Mouse (Mus musculus) C2C12 (cell line): ENCODE measurements around the gene Crtap. TPM values are rescaled to one million over a fixed set of nuclear protein-coding genes. Genes with fewer than 3 reads are reported as not detected.

Source experiments
- H3K27me3 ChIP-seq: one replicate; pipeline ENCODE4 v1.6.1; 2011; ENCODE audit not compliant: control insufficient read depth, insufficient read depth, insufficient read length
- H3K36me3 ChIP-seq: one replicate; pipeline ENCODE4 v1.6.1; 2011; ENCODE audit not compliant: control insufficient read depth, insufficient read depth
- H3K4me3 ChIP-seq: one replicate; pipeline ENCODE4 v1.5.1; 2011; ENCODE audit warnings: mild to moderate bottlenecking, control low read depth; ENCODE audit not compliant: poor library complexity, insufficient read depth, severe bottlenecking
- H3K79me2 ChIP-seq: one replicate; pipeline ENCODE4 v1.6.1; 2011; ENCODE audit not compliant: control insufficient read depth, insufficient read depth
- H3K79me3 ChIP-seq: one replicate; pipeline ENCODE4 v1.6.1; 2011; ENCODE audit warnings: low read depth, control low read depth
- H3ac ChIP-seq: one replicate; pipeline ENCODE3; 2011; ENCODE audit warnings: low read depth; ENCODE audit not compliant: control insufficient read depth, insufficient read length
- CEBPB ChIP-seq: IDR thresholded peaks from one replicate; pipeline ENCODE4 v1.6.1; 2011; ENCODE audit warnings: low read depth, mild to moderate bottlenecking, control low read depth, moderate library complexity
- CTCF ChIP-seq: IDR thresholded peaks from one replicate; pipeline ENCODE4 v1.5.1; 2011; ENCODE audit not compliant: control insufficient read depth, insufficient read depth, insufficient read length
- FOSL1 ChIP-seq: IDR thresholded peaks from one replicate; pipeline ENCODE4 v1.8.0; 2011; ENCODE audit warnings: mild to moderate bottlenecking, low read length; ENCODE audit not compliant: poor library complexity, insufficient read depth, severe bottlenecking
- MAX ChIP-seq: IDR thresholded peaks from one replicate; pipeline ENCODE4 v1.6.1; 2011; ENCODE audit warnings: mild to moderate bottlenecking, control low read depth
- MYOD1 ChIP-seq: IDR thresholded peaks from one replicate; pipeline ENCODE4 v1.6.1; 2011; ENCODE audit warnings: low read depth; ENCODE audit not compliant: control insufficient read depth, insufficient read length
- MYOG ChIP-seq: IDR thresholded peaks from one replicate; pipeline ENCODE4 v1.6.1; 2011; ENCODE audit not compliant: control insufficient read depth, insufficient read length; ENCODE audit errors: extremely low read depth
- USF1 ChIP-seq: IDR thresholded peaks from one replicate; pipeline ENCODE4 v1.6.1; 2011; ENCODE audit warnings: low read depth, mild to moderate bottlenecking, control low read depth, moderate library complexity
- polyA plus RNA-seq: library from polyadenylated mRNA; unstranded; fragments of >200 nt; fragmentation: generic; extraction: Trizol; gene quantifications from one replicate; pipeline ENCODE4 v1.2.1, GENCODE M21; 2012; ENCODE audit warnings: missing spikeins

The Crtap gene
- polyA plus RNA-seq, 1 experiment = 116 TPM

- H3ac ChIP-seq = no peak overlapping the region
- TF ChIP-seq USF1 (no peak), FOSL1 (no peak), MYOG (no peak), CTCF (no peak), CEBPB (no peak), MAX (no peak), MYOD1 (no peak)
- H3K79me2 ChIP-seq = no peaks in the 10 kb centered on the region
- no peaks in the 10 kb centered on the region for H3K36me3 ChIP-seq
- no peak overlapping the region for H3K4me3 ChIP-seq
- H3K27me3 ChIP-seq = no peaks in the 10 kb centered on the region
- no peaks in the 10 kb centered on the region for H3K79me3 ChIP-seq
These were observed 35.1 kb upstream of the Crtap start for GRCm38 (mm10) chr9:114425576-114425975.

- Histone ChIP-seq H3K36me3 (no peaks in the 10 kb centered on the region), H3ac (no peak overlapping the region), H3K79me3 (no peaks in the 10 kb centered on the region), H3K4me3 (no peak overlapping the region), H3K79me2 (no peaks in the 10 kb centered on the region), H3K27me3 (no peaks in the 10 kb centered on the region)
- TF ChIP-seq USF1 (no peak), CTCF (no peak), MYOG (no peak), MYOD1 (no peak), CEBPB (no peak), FOSL1 (no peak), MAX (no peak)
These were observed 31.3 kb upstream of the Crtap start for GRCm38 (mm10) chr9:114421797-114422196.

- H3K4me3 ChIP-seq = no peak overlapping the region
- H3K79me2 ChIP-seq = no peaks in the 10 kb centered on the region
- H3K36me3 ChIP-seq = no peaks in the 10 kb centered on the region
- H3ac ChIP-seq = no peak overlapping the region
- H3K27me3 ChIP-seq = no peaks in the 10 kb centered on the region
- TF ChIP-seq USF1 = no peak
- no peak for TF ChIP-seq FOSL1
- TF ChIP-seq CEBPB = no peak
- TF ChIP-seq MYOD1 = no peak
- TF ChIP-seq MAX = no peak
- TF ChIP-seq CTCF = no peak
- TF ChIP-seq MYOG = no peak
- H3K79me3 ChIP-seq = no peaks in the 10 kb centered on the region
These were observed 30.6 kb upstream of the Crtap start for GRCm38 (mm10) chr9:114421045-114421444.

DNA sequence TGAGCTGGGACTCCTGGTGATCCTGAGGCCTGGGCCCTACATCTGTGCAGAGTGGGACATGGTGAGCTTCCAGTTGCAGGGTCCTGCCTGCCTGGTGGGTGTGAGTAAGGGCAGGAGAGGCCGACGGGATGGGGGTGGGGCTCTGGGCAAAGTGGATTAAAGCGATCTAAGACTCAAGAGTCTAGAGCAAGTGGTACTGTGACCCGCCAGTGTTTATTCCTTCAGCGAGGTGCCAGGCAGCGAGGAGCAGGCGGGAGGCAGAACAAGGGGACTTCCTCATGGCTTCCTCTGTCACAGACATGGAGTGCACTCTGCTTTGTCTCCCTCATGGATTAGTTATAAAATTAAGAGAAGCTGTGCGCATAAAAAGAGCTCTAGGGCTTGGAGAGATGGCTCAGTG lies 30.0 kb upstream of the Crtap start:
- Histone ChIP-seq H3K4me3 (no peak overlapping the region), H3K36me3 (no peaks in the 10 kb centered on the region), H3K79me3 (no peaks in the 10 kb centered on the region), H3ac (no peak overlapping the region), H3K79me2 (no peaks in the 10 kb centered on the region), H3K27me3 (no peaks in the 10 kb centered on the region)
- TF ChIP-seq MAX (no peak), MYOG (no peak), CTCF (no peak), USF1 (no peak)

- no peaks in the 10 kb centered on the region for H3K36me3 ChIP-seq
- no peaks in the 10 kb centered on the region for H3K27me3 ChIP-seq
- TF ChIP-seq FOSL1 (no peak), CTCF (peak; percentile 26)
- no peaks in the 10 kb centered on the region for H3K79me3 ChIP-seq
- H3K79me2 ChIP-seq = no peaks in the 10 kb centered on the region
- H3ac ChIP-seq = no peak overlapping the region
- H3K4me3 ChIP-seq = no peak overlapping the region
These were observed 27.7 kb upstream of the Crtap start for GRCm38 (mm10) chr9:114418187-114418586.

DNA sequence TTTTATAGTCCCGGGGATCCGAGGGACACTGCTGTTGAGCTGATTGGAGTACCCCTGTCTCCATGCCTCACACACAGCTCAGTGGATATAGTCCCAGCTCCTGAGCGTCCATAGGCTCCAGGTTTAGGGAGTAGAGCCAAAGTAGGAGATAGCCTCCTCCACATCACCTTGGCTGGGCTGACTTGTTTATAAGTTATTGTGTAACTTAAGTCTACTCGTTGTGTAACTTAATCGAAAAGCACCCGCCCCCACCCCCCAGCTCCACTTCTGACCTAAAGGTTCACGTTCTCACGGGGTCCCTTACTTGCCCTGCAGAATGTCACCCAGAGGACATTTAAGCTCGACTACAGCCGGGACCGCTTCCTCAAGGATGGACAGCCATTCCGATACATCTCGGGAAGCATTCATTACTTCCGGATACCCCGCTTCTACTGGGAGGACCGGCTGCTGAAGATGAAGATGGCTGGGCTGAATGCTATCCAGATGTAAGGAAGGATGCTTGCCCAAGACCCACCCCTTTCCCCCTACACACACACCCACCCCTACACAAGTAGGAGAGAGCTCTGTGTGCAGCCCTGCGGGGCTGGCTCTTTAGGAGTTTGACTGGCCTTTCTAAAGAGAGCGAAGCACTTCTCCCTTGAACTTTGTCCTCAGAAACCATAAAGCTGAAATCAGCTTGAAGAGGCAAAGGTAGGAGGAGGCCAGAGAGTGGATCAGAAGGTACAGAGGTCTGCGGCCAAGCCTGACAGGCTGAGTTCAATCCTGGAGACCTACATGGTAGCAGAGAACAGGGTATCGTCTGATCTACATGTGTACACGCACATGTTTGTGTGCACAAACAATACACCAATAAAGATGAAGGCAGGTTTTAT lies 26.4 kb upstream of the Crtap start:
- no peak for TF ChIP-seq MAX
- TF ChIP-seq FOSL1 = no peak
- no peak for TF ChIP-seq CTCF
- no peak for TF ChIP-seq MYOG
- TF ChIP-seq CEBPB = no peak
- TF ChIP-seq MYOD1 = no peak
- TF ChIP-seq USF1 = no peak
- H3ac ChIP-seq = no peak overlapping the region
- H3K27me3 ChIP-seq = no peaks in the 10 kb centered on the region
- no peaks in the 10 kb centered on the region for H3K79me2 ChIP-seq
- H3K79me3 ChIP-seq = no peaks in the 10 kb centered on the region
- no peaks in the 10 kb centered on the region for H3K36me3 ChIP-seq
- no peak overlapping the region for H3K4me3 ChIP-seq
